Mouse (Mus musculus): ENCODE data around the gene Edn2.

DNA sequence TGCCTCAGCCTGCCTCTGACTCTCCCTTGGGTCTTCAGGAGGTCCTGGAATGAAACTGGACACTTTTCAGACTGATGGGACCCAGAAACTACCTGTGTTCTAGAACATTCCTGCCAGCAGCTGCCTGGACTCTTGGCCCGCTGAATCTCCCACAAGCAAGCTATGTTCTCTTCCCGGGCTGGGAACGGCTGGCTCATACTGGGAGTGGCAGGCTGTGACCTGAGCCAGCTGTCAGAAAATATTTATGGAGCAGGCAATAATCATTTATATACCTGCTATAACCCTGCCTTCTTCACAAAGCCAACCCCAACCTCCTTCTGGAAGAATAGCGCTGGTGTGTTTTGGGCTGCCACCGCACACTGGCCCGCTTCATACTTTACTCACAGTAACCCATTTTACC, 6.8 kb downstream of the Edn2 start:
- TF ChIP-seq CTCF (IDR thresholded peaks at IDR 0.05; ENCODE audit: low read depth) = no peak
- TF ChIP-seq EP300 (IDR thresholded peaks at IDR 0.05; ENCODE audit: low read depth) = no peak

Measured in liver, embryonic 14.5 days (tissue).